In the genomic region with DNA sequence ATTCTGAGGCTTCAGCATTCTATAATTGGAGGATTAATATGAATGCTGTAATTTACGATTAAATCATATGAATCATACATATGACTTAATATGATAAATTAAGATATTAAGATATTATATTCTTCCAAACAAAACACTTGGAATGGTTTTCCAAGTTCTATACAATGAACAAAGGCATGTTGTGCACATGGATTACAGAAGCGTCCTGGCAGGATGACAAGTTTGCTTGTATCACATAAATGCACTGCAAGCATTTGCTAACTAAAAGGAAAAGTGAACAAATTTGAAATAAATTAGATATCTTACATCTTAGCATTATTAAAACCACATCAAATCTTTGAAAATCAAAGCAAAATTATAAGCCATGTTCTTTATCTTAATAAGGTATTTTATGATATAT, we compare ENCODE assay signal across 24 mouse cellular contexts.
DNase-seq lines count a peak whose midpoint lies in the region; ATAC-seq and TF ChIP-seq lines count a peak whose summit lies in the region.
"Had no signal": no experiment of that assay in that cellular context is flagged by ENCODE, and none has a peak within 500 bp of the region (broad histone marks: within the 10 kb centered on the region; RNA-seq: fewer than 3 reads in every experiment).

No protein-coding gene starts in this region.

- DNase-seq in limb, embryonic 14.5 days (ENCODE audit: low spot score): peak; percentile 71
- DNase-seq in limb, embryonic 10.5 days (ENCODE audit: low spot score): no peak
- DNase-seq in midbrain, embryonic 14.5 days: peak; percentile 50
- DNase-seq in brain, embryonic 14.5 days (ENCODE audit: low read depth): peak; percentile 73
- peak; percentile 28 for DNase-seq in fat pad, adult 2 months (ENCODE audit: extremely low read depth, low read depth, low spot score)
- DNase-seq: adrenal gland, adult 2 months; adrenal gland, postnatal 14 days; cerebellum, adult 11-12 months; cerebellum, adult 8-10 months; gastrocnemius, postnatal 25 days; heart, adult 18-20 months; heart, postnatal 10 days; heart, postnatal 36 days had no signal

- no peak overlapping the region for H3K4me3 ChIP-seq in limb, embryonic 14.5 days (replicated peaks; ENCODE audit: low read length)
- H3K4me3 ChIP-seq in limb, embryonic 10.5 days: no peak overlapping the region
- no peak overlapping the region for H3K4me3 ChIP-seq in midbrain, embryonic 14.5 days (replicated peaks; ENCODE audit: low read depth, low read length)
- H3K4me3 ChIP-seq in midbrain, embryonic 13.5 days (replicated peaks): no peak overlapping the region
- H3K4me3 ChIP-seq: embryonic facial prominence, embryonic 12.5 days; erythroblast, embryonic 14.5 days; forebrain, embryonic 10.5 days; forebrain, embryonic 15.5 days; heart, embryonic 12.5 days; heart, embryonic 15.5 days; hindbrain, embryonic 10.5 days; hindbrain, embryonic 13.5 days had no signal

- no peaks in the 10 kb centered on the region for H3K27me3 ChIP-seq in limb, embryonic 14.5 days (ENCODE audit: control insufficient read depth, insufficient read depth, low read length)
- H3K27me3 ChIP-seq in limb, embryonic 10.5 days (ENCODE audit: low read depth, poor library complexity, severe bottlenecking): no peaks in the 10 kb centered on the region
- H3K27me3 ChIP-seq in midbrain, embryonic 14.5 days (ENCODE audit: control insufficient read depth, insufficient read depth, low read length): no peaks in the 10 kb centered on the region
- H3K27me3 ChIP-seq in midbrain, embryonic 13.5 days: no peaks in the 10 kb centered on the region
- H3K27me3 ChIP-seq: embryonic facial prominence, embryonic 12.5 days; forebrain, embryonic 15.5 days; heart, embryonic 12.5 days; heart, embryonic 15.5 days; hindbrain, embryonic 13.5 days had no signal

- no peak overlapping the region for H3K9ac ChIP-seq in limb, embryonic 14.5 days (ENCODE audit: low read depth, low read length, severe bottlenecking)
- H3K9ac ChIP-seq in midbrain, embryonic 14.5 days (replicated peaks; ENCODE audit: low read length): no peak overlapping the region
- H3K9ac ChIP-seq in midbrain, embryonic 13.5 days (replicated peaks): no peak overlapping the region
- H3K9ac ChIP-seq: embryonic facial prominence, embryonic 12.5 days; forebrain, embryonic 15.5 days; heart, embryonic 12.5 days; heart, embryonic 15.5 days; hindbrain, embryonic 13.5 days had no signal

- peaks cover 24% of the 10 kb centered on the region for H3K4me1 ChIP-seq in limb, embryonic 14.5 days (ENCODE audit: control insufficient read depth, insufficient read depth, low read length)
- H3K4me1 ChIP-seq in limb, embryonic 10.5 days: 0 out of 2 replicates have a peak, but pooled peaks cover 3% of the 10 kb centered on the region
- H3K4me1 ChIP-seq in midbrain, embryonic 14.5 days (ENCODE audit: control insufficient read depth, insufficient read depth, low read length): peaks cover 4% of the 10 kb centered on the region; the same call in 1 of the 2 replicates
- H3K4me1 ChIP-seq in midbrain, embryonic 13.5 days (replicated peaks): peaks cover 7% of the 10 kb centered on the region
- H3K4me1 ChIP-seq: heart, embryonic 12.5 days had no signal

- no peaks in the 10 kb centered on the region for H3K9me3 ChIP-seq in limb, embryonic 14.5 days (ENCODE audit: control insufficient read depth, low read length)
- H3K9me3 ChIP-seq in limb, embryonic 10.5 days (replicated peaks): no peaks in the 10 kb centered on the region
- H3K9me3 ChIP-seq in midbrain, embryonic 14.5 days (ENCODE audit: control insufficient read depth, low read length): no peaks in the 10 kb centered on the region
- no peaks in the 10 kb centered on the region for H3K9me3 ChIP-seq in midbrain, embryonic 13.5 days
- H3K9me3 ChIP-seq: embryonic facial prominence, embryonic 12.5 days; forebrain, embryonic 10.5 days; forebrain, embryonic 15.5 days; heart, embryonic 12.5 days; heart, embryonic 15.5 days; hindbrain, embryonic 10.5 days; hindbrain, embryonic 13.5 days had no signal

- WGBS in limb, embryonic 14.5 days: 79% methylated on average over 2 of the region's 2 CpGs
- 95% methylated on average over 2 of the region's 2 CpGs for WGBS in limb, embryonic 10.5 days
- 84% methylated on average over 2 of the region's 2 CpGs for WGBS in midbrain, embryonic 14.5 days
- WGBS in midbrain, embryonic 13.5 days: 87% methylated on average over 2 of the region's 2 CpGs

- no peak overlapping the region for H3K4me2 ChIP-seq in limb, embryonic 14.5 days (replicated peaks; ENCODE audit: low read depth, low read length, severe bottlenecking)
- H3K4me2 ChIP-seq in midbrain, embryonic 14.5 days (ENCODE audit: low read length): no peak overlapping the region
- H3K4me2 ChIP-seq in midbrain, embryonic 13.5 days (replicated peaks): no peak overlapping the region
- H3K4me2 ChIP-seq: embryonic facial prominence, embryonic 12.5 days; forebrain, embryonic 15.5 days; heart, embryonic 12.5 days; heart, embryonic 15.5 days; hindbrain, embryonic 13.5 days had no signal

- no peak for TF ChIP-seq CTCF in brain, embryonic 14.5 days (IDR thresholded peaks at IDR 0.05; ENCODE audit: borderline replicate concordance, extremely low read depth, insufficient read depth, insufficient read length)

- ATAC-seq in limb, embryonic 14.5 days (ENCODE audit: low FRiP score, low read depth): no peak
- no peak for ATAC-seq in midbrain, embryonic 14.5 days (ENCODE audit: low FRiP score, low TSS enrichment)
- no peak for ATAC-seq in midbrain, embryonic 13.5 days
- ATAC-seq: CD4-positive, CD25-positive, alpha-beta regulatory T cell, adult 4 months; forebrain, embryonic 15.5 days; hindbrain, embryonic 16.5 days had no signal

- no peak for TF ChIP-seq POLR2A in limb, embryonic 14.5 days (IDR thresholded peaks at IDR 0.05; ENCODE audit: borderline replicate concordance, extremely low read depth, insufficient read depth, insufficient read length)
- TF ChIP-seq POLR2A in brain, embryonic 14.5 days (IDR thresholded peaks at IDR 0.05; ENCODE audit: borderline replicate concordance, extremely low read depth, insufficient read depth, insufficient read length, poor library complexity, severe bottlenecking): no peak

- H3K27ac ChIP-seq in limb, embryonic 14.5 days (replicated peaks; ENCODE audit: low read depth, low read length): no peak overlapping the region
- no peak overlapping the region for H3K27ac ChIP-seq in limb, embryonic 10.5 days
- H3K27ac ChIP-seq in midbrain, embryonic 14.5 days (replicated peaks; ENCODE audit: low read depth, low read length): no peak overlapping the region
- no peak overlapping the region for H3K27ac ChIP-seq in midbrain, embryonic 13.5 days
- H3K27ac ChIP-seq: embryonic facial prominence, embryonic 12.5 days; forebrain, embryonic 10.5 days; forebrain, embryonic 15.5 days; heart, embryonic 15.5 days; hindbrain, embryonic 10.5 days; hindbrain, embryonic 13.5 days had no signal

- H3K36me3 ChIP-seq in limb, embryonic 14.5 days (ENCODE audit: control insufficient read depth, insufficient read depth, low read length): no peaks in the 10 kb centered on the region
- H3K36me3 ChIP-seq in limb, embryonic 10.5 days: no peaks in the 10 kb centered on the region
- H3K36me3 ChIP-seq in midbrain, embryonic 14.5 days (ENCODE audit: control insufficient read depth, insufficient read depth, low read length): no peaks in the 10 kb centered on the region
- H3K36me3 ChIP-seq in midbrain, embryonic 13.5 days: no peaks in the 10 kb centered on the region
- H3K36me3 ChIP-seq: embryonic facial prominence, embryonic 12.5 days; forebrain, embryonic 10.5 days; forebrain, embryonic 15.5 days; heart, embryonic 12.5 days; heart, embryonic 15.5 days; hindbrain, embryonic 10.5 days; hindbrain, embryonic 13.5 days had no signal
